Mouse (Mus musculus) granulocyte monocyte progenitor cell, adult 5-6 weeks (primary cell): ENCODE results near the gene Ppp2ca. TPM values are rescaled to one million over a fixed set of nuclear protein-coding genes. Genes with fewer than 3 reads are reported as not detected.

Experiments
- ATAC-seq: replicated peaks from 2 replicates; pipeline ENCODE4 v1.8.0; 2016; ENCODE audit warnings: mild to moderate bottlenecking, moderate TSS enrichment, inconsistent platforms; ENCODE audit not compliant: poor library complexity, severe bottlenecking
- total RNA-seq, 2 experiments: library from RNA; stranded (forward) in 1 of 2; stranded (reverse) in 1 of 2; fragments of 200-712, 200-1000 nt in 1 of 2; fragments of >200 nt in 1 of 2; fragmentation: Nextera tagmentation in 1 of 2; gene quantifications; 2 replicates each; pipeline ENCODE4 v1.2.3; 2014 to 2017

The Ppp2ca gene
- total RNA-seq (2014; fragmentation: Nextera tagmentation), result 61.4 and 63.9 TPM in 2 replicates
- total RNA-seq (2017), result 96.3 and 105 TPM in 2 replicates

GRCm38 (mm10) chr11:52098398-52098946 is at the start of gene Ppp2ca:
Gene Ppp2ca (plus strand): TSS chr11:52098681.
- peak; percentile 93 for ATAC-seq

DNA sequence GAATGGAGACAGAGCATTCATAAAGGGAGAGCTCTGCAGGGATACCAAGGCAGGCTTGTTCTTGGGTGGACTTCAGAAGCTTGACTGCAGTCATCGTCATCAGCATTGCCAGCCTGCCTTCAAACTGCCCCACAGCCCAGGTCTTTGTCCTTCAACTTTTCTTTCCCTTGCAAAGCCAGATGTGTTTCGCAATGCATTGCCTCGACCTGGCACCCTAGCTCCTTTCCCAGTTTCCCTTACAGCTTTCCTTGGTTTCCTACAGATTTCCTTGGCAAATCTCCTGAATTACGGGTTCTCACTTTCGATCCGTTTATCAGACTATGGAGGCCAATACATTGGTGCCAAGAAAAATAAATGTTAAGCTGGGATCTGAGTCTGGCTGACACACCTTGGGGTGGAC is 45.1 kb upstream of the Ppp2ca start:
- ATAC-seq, result no peak

DNA sequence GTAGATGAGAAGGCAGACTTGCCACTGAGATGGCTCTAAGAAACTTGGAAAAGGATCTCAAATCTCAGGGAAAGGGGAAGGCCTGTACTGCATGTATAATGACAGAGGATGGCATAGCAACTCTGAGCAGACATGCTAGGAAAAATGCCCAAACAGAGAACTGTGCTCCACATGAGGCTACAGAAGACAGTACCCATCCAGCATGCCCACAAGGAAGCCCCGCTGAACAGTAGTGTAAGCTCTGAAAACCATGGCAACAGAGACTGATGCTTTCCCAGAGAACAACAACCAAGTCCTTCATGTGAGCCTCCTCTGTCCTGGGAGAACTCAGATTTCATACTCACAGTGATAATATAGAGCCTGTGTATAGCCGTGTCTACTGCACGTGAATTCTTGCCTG is 43.8 kb upstream of the Ppp2ca start:
- no peak for ATAC-seq

GRCm38 (mm10) chr11:52056198-52056597 is 42.3 kb upstream of the Ppp2ca start:
- peak; percentile 68 for ATAC-seq

DNA sequence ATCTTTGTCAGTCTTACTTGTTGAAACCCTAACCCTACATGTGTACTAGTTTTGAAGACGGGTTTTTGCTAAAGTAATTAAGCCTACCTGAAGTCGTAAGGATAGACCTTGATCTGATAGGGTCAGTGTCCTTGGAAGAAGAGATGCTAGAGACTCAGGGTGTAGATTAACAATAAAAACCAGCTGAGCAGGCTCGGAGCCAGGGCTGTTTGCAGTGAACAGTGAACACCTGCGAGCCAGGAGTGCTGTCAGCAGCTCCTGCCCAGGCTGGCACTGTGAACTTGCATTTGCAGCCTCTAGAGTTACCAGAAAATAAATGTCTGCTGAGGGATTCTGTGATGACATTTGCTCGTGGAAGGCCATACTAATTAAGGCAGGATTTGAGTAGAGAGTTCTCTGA is 39.5 kb upstream of the Ppp2ca start:
- ATAC-seq, result no peak

GRCm38 (mm10) chr11:52060315-52060714 is 38.2 kb upstream of the Ppp2ca start:
- no peak for ATAC-seq

DNA sequence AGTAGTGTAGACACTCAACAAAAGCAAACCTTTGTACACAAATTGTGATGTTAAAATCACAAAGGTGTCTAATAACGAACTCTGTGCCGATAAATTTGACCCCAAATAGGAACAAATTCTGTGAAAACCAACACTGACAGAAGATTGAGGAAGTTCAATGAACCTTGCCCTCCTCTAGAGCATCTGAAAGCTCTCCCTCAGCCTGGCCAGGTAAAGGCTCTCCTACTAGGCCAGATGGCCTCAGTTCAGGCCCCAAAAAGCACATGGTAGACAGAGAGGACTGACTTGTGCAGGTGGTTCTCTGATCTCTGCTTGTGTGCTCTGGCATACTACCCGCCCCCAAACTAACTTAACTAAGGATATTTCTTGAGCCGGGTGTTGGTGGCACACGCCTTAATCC is 36.1 kb upstream of the Ppp2ca start:
- no peak for ATAC-seq

DNA sequence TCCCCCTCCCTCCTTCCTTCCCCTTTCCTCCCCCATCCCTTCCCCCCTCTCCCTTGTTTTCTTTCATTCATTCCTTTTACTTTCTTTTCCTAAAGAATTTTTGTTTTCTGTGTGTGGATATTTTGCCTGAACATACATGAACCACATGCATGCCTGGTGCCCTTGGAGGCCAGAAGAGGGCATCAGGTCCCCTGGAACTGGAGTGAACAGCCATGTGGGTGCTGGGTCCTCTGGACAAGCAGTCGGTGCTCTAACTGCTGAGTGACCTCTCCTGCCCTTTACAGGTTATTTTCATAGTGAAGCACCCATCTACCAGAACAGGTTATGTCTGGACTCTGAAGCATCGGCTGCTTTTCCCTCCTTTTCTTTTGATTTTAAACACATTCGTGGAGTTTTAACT is 34.1 kb upstream of the Ppp2ca start:
- peak; percentile 66 for ATAC-seq

GRCm38 (mm10) chr11:52065841-52066240 is 32.6 kb upstream of the Ppp2ca start:
- peak; percentile 73 for ATAC-seq

GRCm38 (mm10) chr11:52071768-52072167 is 26.7 kb upstream of the Ppp2ca start:
- ATAC-seq, result peak; percentile 82

GRCm38 (mm10) chr11:52073528-52074170 is 24.8 kb upstream of the Ppp2ca start:
- peak; percentile 18 for ATAC-seq

DNA sequence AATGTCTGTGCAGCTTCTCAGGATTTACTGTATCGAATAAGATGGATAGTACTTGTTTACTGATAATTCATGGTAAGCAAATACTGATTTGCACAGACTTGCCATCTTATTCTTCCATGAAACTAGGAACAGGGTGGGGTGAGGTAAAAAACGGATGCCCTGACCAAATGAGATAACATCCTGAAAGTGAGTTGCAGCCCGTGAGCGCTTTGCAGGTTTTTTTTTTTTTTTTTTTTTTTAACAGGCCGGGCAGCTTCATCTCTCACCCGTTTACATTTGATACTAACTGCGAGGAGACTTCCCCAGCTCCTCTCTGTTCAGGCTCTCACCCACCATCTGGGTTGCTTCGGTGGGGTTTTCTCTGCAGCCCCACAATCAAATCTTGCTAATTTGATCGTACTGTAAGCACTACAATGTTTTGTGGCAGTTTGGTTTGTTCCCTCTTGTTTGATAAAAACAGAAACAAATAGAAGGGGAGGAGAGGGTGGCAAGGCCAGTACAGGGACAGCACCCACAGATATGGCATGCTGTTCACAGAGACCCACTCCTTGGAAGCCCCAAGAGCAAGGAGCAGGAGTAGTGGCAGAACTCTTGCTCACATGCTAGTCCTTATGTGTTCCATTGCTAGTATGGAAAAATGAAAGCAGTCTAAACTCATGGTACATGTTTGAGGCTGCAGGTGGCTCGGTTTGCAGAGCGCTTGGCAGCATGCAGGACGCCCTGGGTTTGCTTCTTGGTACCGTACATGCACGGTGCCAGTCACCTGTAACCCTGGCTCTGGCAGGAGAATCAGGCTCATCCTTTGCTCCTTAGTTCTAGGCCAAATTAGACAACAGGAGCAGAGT is 23.6 kb upstream of the Ppp2ca start:
- no peak for ATAC-seq

DNA sequence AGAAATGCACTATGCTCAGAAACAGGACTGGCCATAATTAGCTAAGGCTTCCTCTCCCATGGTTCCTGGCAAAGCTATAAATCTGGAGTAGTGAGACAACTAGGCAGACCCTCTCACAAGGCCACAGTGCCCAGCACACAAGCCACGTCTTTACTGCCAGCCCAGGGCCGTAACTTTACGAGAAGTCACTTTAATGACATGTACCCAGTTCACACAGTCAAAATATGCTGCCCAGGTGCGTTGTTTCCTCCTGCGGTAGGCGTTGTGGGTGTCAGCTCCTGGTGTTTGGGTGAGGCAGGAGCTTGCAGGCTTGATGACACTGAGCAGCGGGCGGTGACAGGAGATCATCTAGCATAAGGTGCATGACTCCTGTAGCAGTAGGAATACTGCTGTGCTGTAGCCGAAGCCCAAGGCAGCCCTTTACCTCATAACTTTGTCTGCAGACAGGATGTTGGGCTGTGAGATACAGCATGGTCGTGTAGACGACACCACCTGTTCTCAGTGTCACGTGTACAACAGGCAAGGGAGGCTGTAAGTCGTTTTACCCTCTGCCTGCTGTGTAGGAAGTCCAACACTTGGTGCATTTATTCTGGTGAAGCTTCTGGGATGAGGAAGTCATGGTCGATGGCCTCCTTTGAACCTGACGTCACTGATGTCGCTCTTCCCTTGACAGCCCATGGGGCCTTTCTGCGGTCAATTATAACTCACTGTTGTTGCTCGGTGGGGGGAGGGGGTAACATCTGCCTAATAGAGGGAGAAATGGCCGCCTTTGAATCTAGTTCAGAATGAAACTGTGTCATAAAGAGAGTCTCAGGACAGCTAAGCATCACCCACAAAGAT is 22.5 kb upstream of the Ppp2ca start:
- ATAC-seq, result peak; percentile 21

- no peak for ATAC-seq
Observed at GRCm38 (mm10) chr11:52076742-52077352, 21.6 kb upstream of the Ppp2ca start.

DNA sequence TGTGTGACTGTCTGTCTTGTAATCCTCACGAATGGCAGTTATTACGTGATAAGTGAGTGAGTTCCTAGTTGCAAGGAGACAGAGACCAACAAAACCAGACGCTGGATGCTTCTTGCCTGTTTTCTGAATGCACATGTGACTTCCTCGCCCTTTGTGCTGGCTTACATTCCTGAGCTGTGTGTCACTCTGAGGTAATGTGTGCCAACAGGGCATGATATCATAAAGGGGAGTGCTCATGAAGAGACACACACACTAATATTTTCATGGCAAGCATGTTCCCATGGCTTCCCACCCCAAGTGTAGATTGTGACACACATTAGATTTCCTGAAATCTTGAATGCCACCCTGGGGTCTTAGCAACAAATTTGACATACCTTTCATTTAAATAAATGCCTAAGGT is 20.5 kb upstream of the Ppp2ca start:
- ATAC-seq, result peak; percentile 38

DNA sequence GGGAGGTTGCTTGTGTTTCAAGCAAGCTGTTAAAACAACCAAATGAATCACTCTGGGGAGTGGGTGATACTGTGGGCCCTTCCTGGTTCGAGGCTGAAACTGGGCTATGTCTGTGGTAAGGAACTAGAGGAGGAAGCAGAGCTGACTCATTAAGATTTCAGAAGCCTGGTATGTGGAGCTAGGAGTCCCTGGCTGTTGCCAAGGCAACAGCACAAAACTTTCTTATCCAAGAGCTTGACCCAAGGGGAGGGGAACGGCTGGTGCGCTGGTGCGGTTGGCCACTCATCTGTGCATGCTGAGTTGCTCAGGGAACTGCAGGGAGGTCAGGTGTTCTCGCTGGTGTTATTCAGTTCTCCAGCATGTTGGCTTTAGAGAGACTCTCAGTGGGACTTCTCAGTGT is 18.5 kb upstream of the Ppp2ca start:
- ATAC-seq, result peak; percentile 82

DNA sequence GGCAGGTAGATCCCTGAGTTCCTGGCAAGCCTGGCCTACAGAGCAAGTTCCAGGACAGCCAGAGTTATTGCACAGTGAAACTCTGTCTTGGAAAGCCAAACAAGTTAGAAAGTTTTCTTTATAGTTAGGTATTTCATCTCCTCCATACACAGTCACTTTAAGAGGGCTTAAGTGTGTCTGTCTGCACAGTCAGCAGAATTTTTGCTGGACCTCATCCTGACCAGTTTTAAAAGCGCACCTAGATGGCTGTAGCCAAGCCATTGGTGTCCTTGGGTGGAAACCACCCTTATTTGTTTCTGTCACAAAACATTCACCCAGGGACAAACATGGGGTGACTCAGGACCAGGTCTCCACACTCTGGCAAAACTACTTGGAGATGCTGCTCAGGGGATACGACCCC is 17.8 kb upstream of the Ppp2ca start:
- ATAC-seq, result no peak

DNA sequence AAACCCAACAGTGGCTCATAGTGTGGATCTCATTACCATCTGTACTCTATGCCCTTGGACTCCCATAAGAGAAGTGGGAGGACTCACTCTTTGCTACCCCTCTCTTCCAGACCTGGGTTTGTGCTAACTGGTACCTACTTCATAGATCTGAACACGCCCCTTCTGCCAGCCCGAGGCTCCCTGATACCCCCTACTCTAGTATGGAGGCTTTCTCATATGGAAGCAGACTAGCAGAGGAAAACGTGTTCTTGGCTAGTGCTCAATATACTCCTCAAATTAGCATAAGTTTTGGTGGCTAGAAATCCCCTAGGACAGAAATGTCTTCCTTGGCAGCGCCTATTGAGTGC is 12.7 kb upstream of the Ppp2ca start:
- no peak for ATAC-seq

- 0 out of 2 replicates have a peak, but pooled peaks have one; percentile 20 for ATAC-seq
Observed at GRCm38 (mm10) chr11:52086204-52086864, 12.1 kb upstream of the Ppp2ca start.

GRCm38 (mm10) chr11:52089291-52089690 is 9.2 kb upstream of the Ppp2ca start:
- no peak for ATAC-seq
